Mouse (Mus musculus) heart, embryonic 11.5 days (tissue): ENCODE measurements at regions not wholly inside any gene's neighbourhood (a gene's known extent, or its start where the extent isn't known, plus 50 kb on each side); places are given as distances from the start of the nearest gene placed in this dataset.

Experiments used
- ATAC-seq: fragments of 200-750 bp; cut with Nextera tagmentation; replicated peaks from 2 replicates; pipeline ENCODE4 v1.8.0; 2017; ENCODE audit warnings: moderate library complexity; ENCODE audit not compliant: insufficient number of reproducible peaks, low FRiP score, low TSS enrichment
- H3K27ac ChIP-seq: fragments of 300-500 bp; sonication (generic); 2 replicates; pipeline ENCODE4 v1.5.1; 2014; ENCODE audit warnings: mild to moderate bottlenecking, low read depth, low read length
- H3K27me3 ChIP-seq: fragments of 300-500 bp; sonication (generic); 2 replicates; pipeline ENCODE4 v1.6.1; 2014; ENCODE audit warnings: mild to moderate bottlenecking, low read length, mixed read lengths; ENCODE audit not compliant: control insufficient read depth, insufficient read depth
- H3K36me3 ChIP-seq: fragments of 300-500 bp; sonication (generic); 2 replicates; pipeline ENCODE4 v1.6.1; 2014; ENCODE audit warnings: mild to moderate bottlenecking, low read length, moderate library complexity, mixed read lengths; ENCODE audit not compliant: control insufficient read depth, insufficient read depth
- H3K4me1 ChIP-seq: fragments of 300-500 bp; sonication (generic); 2 replicates; pipeline ENCODE4 v1.6.1; 2014; ENCODE audit warnings: low read length; ENCODE audit not compliant: control insufficient read depth, insufficient read depth
- H3K4me2 ChIP-seq: fragments of 300-500 bp; sonication (generic); 2 replicates; pipeline ENCODE4 v1.6.1; 2014; ENCODE audit warnings: mild to moderate bottlenecking, moderate library complexity
- H3K4me3 ChIP-seq: fragments of 300-500 bp; sonication (generic); 2 replicates; pipeline ENCODE4 v1.5.1; 2014; ENCODE audit warnings: low read depth, low read length
- H3K9ac ChIP-seq: fragments of 300-500 bp; sonication (generic); 2 replicates; pipeline ENCODE4 v1.6.1; 2014; ENCODE audit warnings: mild to moderate bottlenecking, low read depth, low read length, moderate library complexity
- H3K9me3 ChIP-seq: fragments of 300-500 bp; sonication (generic); replicated peaks from 2 replicates; pipeline ENCODE4 v1.6.1; 2016; ENCODE audit warnings: low read length; ENCODE audit not compliant: control insufficient read depth
- WGBS: fragments of 180-500 bp; shearing (Covaris S2); extraction: QIAGEN DNeasy Blood & Tissue Kit; methylation state at CpG from one replicate; pipeline ENCODE4 v1.1.7; 2014; ENCODE audit not compliant: insufficient replicate concordance; 5-methylcytosine and 5-hydroxymethylcytosine counted together

DNA sequence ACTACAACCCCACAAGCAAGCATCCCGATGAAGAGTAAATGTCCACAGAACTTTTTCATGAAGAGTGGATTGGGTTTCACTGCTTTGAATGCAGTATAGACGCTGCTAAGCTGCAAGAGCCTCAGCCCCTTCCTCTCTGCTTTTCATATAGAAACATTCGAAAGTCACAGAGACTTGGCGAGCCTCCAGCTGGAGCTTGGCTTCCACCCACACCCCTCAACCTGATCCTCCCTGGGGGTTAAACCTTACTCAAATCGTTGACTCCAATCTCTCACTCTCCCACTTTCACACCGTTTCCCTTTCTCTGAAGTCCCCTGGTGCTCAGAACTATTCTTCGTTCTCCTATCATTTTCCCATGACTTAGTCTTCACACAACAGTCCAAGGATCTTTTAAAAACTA is 437.0 kb upstream of the Fam160b2 start:
- 63% methylated on average over 7 of the region's 7 CpGs for WGBS
- H3K36me3 ChIP-seq = no peaks in the 10 kb centered on the region
- no peak overlapping the region for H3K4me2 ChIP-seq
- ATAC-seq = no peak
- no peaks in the 10 kb centered on the region for H3K27me3 ChIP-seq
- no peaks in the 10 kb centered on the region for H3K9me3 ChIP-seq
- H3K4me3 ChIP-seq = no peak overlapping the region
- no peak overlapping the region for H3K27ac ChIP-seq
- H3K4me1 ChIP-seq = no peaks in the 10 kb centered on the region
- H3K9ac ChIP-seq = no peak overlapping the region

DNA sequence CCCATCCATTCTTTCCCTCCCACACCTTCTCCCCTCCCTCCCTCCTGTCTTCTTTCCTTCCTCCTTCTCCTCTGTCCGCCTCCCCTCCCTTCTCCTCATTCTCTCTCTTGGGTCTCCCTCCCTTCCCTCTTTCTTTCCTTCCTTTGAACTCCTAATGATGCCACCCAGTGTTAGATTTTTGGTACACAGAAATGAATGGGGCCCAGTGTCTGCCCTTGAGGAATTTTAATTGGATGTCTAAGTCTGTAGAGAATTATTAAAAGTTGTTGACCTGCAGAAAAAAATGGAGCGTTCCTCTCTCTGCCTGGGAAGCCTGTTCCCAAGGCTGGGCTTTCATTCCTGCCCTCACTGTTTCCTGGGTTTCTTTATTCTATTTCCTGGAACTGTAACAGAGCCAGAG is 434.0 kb upstream of the Fam160b2 start:
- H3K27me3 ChIP-seq = no peaks in the 10 kb centered on the region

DNA sequence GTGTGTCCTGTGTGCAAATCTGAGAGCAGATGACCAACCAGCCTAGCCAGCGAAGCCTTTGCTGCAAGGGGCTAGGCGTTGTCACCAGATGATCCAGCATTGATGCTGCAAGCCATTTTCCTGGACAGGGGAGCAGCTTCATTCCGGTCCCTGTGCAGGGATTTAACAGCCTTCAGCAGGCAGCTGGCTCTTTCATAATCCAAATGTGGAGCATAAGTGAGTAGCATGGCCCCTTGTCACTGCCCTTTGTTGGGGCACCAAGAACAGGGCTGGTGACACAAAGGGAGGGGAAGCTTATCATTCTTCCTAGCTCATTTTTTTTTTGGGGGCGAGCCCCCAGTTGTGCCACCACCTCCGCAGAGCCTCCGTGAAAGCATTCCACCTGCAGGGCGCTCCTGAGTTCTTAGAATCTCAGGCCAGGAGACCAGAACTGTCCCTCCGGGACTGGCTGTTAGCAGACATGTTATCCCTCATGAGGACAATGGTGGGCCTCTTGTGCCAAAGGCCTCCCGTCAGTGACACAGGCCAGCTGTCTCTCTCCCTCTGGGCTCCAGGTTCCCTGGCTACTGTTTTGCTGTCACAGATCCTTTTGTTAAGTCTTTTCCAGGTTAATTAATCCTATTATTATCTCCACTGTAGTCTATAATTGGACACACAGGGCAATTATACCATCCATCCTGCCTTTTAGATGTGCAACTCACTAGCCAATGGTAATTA is 430.7 kb upstream of the Fam160b2 start:
- no peaks in the 10 kb centered on the region for H3K9me3 ChIP-seq
- H3K4me1 ChIP-seq = no peaks in the 10 kb centered on the region
- no peaks in the 10 kb centered on the region for H3K27me3 ChIP-seq
- no peak overlapping the region for H3K4me2 ChIP-seq
- H3K27ac ChIP-seq = no peak overlapping the region
- no peak for ATAC-seq
- H3K9ac ChIP-seq = no peak overlapping the region
- no peak overlapping the region for H3K4me3 ChIP-seq
- no peaks in the 10 kb centered on the region for H3K36me3 ChIP-seq
- WGBS = 73% methylated on average over 9 of the region's 9 CpGs

More for the DNA sequence above, 434.0 kb upstream of the Fam160b2 start:
- WGBS = 45% methylated on average over 2 of the region's 2 CpGs
- Histone ChIP-seq H3K4me3 (no peak overlapping the region), H3K27ac (no peak overlapping the region), H3K9me3 (no peaks in the 10 kb centered on the region), H3K4me2 (no peak overlapping the region), H3K36me3 (no peaks in the 10 kb centered on the region), H3K9ac (no peak overlapping the region), H3K4me1 (no peaks in the 10 kb centered on the region)
- ATAC-seq = no peak
